Mouse (Mus musculus): ENCODE data around the gene 1700042G07Rik.
"Not testable (repeated sequence)": the region's sequence is repeated elsewhere in the genome, so short reads cannot be mapped to it uniquely, and the experiment has no call there.

The 1700042G07Rik gene

DNA sequence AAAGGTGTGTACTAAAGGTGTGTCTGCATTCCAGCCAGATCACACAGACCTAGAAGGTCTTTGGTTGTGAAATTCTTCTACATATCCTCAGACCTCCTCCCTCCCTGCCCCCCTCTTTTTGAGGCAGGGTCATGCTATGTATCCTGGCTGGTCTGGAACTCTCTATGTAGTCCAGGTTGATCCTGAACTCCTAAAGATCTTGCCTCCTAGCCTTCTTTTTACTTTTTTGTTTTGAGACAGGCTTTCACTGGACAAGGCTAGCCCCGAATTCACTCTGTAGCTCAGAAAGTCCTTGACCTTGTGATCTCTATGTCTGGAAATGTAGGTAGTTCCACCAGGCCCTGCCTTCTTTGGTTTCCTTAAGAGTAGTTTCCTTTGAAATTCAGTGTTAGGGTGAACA is 35.7 kb downstream of the 1700042G07Rik start:
- DNase-seq (ENCODE audit: low spot score in 2 of 2): no peak

DNA sequence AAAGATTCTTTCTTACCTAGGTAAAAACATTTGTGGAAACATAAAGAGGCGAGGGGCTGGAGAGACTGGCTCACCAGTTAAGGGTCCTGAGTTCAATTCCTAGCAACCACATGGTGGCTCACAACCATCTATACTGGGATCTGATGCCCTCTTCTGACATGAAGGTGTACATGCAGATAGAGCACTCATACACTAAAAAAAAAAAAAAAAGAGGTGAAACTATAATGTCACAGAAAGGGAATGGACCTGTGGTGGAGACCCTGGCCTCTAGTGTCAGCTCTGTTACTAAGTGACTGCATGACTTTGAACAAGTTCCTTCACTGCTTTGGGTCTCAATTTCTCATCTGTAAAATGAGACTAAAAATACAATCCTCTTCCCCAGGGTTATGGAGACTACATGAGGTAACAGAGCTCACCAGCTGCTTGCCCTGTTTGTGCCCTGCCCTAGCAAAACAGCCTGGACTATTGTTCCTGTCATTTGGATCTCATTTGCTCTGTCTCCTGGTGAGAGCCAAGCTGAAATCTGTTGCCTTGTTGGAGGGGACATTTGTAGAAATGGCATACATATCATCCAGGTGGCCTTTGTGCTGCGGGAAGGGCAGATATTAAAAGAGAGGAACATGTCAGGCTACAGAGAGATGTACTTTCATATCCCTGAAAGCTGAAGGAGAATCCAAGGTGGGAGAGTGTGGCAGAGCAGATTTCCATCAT is 42.9 kb downstream of the 1700042G07Rik start:
- no peak for DNase-seq (ENCODE audit: low spot score in 2 of 2)

DNA sequence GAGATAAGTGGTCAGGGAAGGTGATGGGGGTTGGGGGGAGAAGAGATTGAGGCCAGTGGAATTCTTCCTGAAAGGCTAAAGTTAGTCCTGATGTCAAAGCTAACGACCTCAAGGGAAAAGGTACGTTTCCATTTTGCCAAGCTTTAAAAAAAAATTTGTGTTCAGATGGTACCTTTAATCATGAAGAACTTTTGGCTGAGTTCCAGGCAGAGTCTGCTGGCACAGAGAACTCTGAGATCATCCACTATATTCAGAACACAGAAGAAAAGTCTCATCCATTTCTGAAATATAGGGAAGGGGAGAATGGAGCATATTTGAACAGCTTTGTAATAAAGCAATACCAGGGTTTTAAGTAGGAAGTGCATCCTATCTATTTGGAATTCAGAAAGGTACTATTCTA is 43.9 kb downstream of the 1700042G07Rik start:
- peak in 1 of 2 experiments; percentile 6 for DNase-seq (ENCODE audit: low spot score in 2 of 2)

DNA sequence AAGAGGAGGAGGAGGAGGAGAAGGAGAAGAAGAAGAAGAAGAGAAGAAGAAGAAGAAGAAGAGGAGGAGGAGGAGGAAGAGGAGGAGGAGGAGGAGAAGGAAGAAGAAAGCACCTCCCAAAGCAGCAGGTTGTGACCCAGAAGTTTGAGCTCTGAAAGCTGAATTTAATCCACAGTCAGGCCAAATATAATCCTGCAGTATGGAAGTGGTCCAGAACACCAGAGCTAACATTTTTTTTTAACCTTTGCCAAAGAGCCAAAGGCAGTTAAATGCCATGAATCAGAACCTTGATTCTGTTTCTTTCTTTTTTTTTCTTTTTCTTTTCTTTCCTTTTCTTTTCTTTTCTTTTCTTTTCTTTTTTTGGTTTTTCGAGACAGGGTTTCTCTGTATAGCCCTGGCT is 44.5 kb downstream of the 1700042G07Rik start:
- not testable (repeated sequence) for DNase-seq (ENCODE audit: low spot score in 2 of 2)

DNA sequence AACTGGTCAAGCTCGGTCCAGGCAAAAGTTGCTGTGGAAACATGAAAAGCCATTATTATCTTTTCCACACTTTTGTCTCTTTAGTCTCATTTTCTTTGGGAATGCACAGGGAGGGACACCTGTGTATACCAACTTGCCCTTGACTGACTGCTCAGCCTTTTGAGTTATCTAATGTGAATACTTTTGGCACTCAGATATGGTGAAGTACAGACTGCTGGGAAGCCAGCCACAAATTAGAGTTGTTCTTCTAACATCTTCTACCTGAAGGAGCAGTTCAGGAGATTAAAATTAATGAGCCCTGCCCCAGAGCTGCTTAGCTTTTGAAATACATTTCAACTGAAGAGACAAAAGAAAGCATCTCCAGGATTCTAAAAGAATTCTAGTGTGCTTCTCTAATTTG is 45.9 kb downstream of the 1700042G07Rik start:
- no peak for DNase-seq (ENCODE audit: low spot score in 2 of 2)

DNA sequence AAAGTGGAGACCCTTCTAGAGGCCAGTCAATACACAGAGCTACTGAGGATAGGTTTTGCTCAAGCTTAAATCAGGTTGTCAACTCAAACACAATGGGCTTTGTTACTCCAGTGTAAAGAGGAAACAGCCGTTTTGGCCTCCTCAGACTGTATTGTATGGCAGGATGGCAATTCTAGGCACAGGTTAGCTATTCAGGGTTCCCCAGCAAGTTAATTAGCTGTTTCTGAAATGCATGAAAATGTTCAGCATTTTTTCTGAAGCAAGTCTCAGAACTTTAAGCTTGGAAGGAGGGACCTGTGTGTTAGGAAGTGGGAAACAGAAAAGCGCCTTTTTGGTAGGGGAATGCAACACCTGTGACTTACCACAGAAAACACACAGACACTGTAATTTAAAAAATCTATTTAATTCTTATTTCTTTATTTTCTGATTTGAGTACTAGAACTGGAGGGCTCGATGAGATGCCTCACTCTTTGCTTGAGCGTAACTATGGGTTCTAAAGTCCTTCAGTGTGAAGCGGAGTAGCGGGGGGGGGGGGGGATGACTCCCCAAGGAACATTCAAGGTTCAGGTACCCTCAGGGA is 47.0 kb downstream of the 1700042G07Rik start:
- no peak for DNase-seq (ENCODE audit: low spot score in 2 of 2)

DNA sequence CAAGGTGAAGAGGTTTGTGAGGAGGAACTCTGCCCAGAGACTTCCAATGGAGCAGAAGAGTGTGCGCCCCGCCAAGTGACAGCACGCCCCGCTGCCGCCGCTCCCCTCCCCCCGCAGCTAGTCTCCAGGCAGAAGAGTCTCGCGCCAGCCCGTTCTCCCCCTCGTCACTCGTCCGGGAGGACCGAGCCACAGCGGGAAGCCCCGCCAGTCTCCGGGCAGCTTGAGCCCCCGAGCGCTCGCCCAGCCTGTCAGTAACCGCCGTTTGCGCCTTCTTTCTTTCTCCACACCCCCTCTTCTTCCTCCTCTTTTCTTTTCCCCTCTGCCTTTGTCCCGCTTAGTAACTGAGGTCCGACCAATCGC is 47.6 kb downstream of the 1700042G07Rik start:
- no peak for DNase-seq (ENCODE audit: low spot score in 2 of 2)

DNA sequence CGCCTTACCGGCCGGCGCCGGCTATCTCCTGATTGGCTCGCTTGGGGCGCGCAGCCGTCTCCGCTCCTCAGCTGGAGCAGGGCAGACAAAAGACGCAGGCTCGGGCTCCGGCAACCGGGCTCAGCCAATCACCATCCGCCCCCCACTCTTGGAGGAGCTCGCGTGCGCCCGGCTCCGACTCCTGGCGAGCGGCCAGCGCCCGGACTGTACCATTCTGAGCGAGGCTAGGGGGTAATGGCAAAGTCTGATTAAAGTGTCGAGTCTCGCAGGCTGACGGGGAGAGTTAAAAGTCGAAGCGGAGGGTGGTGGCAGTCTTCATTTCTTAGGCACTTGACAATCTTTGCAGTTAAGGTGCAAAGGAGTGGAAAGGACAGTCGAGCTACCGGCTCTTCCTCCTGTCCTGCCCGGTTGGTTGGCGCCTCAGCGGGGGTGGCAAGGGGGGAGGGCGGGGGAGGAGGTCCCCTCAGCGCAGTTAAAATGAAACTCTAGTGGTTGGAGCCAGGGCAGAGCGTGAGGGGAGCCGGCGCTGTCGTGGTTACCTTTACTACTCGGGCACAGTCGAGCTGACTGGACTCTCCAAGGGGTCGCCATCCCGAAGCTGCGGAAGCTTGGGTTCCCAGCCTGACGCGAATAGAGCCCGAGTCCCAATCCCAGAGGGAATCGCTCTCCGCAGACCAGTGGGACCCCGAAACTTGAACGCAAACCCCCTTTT is 48.1 kb downstream of the 1700042G07Rik start, which contains the start of gene Pik3r3:
TSS of gene Pik3r3 (plus strand) at position 479 of the 712 bp plus-strand sequence.
- DNase-seq (ENCODE audit: low spot score in 2 of 2): peak; percentile 98 to 99

DNA sequence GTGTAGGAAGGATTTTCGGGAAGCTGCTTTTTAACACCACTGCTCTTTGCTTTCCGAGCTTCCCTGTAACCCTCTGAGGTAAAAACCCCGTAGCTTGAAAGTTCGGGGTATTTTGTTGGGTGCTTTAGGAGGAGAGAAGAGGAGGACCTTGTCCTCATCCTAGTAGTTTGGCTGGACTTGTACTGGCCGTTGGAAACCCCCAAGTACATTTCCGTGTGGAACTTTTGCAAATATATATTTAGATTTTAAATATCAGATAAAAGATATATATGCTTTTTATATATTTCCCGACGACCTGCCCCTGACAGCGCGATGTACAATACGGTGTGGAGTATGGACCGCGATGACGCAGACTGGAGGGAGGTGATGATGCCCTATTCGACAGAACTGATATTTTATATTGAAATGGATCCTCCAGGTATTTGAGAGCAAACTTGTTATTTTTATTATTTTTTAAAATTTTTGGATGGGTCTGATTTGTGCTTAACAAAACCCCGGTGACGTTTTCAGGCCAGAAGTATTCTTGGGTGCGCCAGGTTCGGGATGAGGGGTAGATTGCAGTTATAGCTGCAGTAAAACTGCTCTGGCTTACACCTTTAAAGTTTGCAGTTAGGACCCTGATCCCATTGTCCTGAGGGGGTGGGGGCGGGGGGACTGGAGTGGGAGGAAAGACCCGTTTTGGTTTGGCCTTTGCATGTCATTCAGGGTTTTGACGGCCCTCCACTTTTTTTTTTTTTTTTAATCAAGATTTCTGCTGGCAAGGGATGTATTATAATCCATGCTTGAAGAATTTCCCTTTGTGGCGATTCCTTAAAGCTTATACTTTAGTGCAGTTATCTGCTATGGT is 49.0 kb downstream of the 1700042G07Rik start:
- DNase-seq (ENCODE audit: low spot score in 2 of 2): peak; percentile 6 to 10

DNA sequence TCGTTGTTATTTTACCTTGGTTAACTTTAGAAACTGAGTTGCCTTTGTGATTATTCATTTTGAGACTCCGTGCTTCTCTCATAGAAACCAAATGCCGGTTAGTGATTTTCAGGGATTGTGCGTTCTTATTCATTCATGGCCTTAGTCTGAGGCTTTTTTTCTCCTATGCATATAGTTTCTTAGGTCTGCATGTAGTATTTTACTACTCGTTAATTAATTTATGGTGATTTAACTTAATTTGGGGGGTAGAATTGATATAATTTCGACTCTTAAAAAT is 49.6 kb downstream of the 1700042G07Rik start:
- no peak for DNase-seq (ENCODE audit: low spot score in 2 of 2)
